Mouse (Mus musculus): ENCODE measurements at regions not wholly inside any gene's neighbourhood (a gene's known extent, or its start where the extent isn't known, plus 50 kb on each side); places are given as distances from the start of the nearest gene placed in this dataset.

- TF ChIP-seq CTCF (conservative IDR thresholded peaks at IDR 0.05; ENCODE audit: low read length) (no peak), NANOG (IDR thresholded peaks at IDR 0.05; ENCODE audit: borderline replicate concordance, low read length) (no peak)
These were observed 150.3 kb downstream of the Fam43a start for GRCm38 (mm10) chr16:30749841-30750240.
